Mouse (Mus musculus): ENCODE results near the gene Hlf.

The Hlf gene

DNA sequence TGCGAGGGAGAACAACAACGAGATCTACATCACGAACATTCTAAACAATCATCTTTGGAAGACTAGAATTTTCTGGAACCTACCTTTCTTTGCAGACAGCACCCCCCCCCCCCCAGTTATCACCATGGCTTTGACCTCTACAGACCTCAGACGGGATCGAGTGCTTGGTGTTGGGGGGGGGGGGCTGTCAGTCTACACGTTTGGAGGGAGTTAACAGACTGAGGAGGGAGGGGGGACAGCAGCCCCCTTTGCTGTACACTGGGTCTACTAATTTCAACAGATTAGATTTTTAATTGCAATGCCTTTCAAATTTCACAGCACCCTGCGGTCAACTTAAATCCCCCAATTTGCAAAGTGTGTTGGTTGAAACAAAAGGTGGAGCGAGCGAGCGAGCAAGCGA, 20.3 kb downstream of the Hlf start:
- no peak for DNase-seq

DNA sequence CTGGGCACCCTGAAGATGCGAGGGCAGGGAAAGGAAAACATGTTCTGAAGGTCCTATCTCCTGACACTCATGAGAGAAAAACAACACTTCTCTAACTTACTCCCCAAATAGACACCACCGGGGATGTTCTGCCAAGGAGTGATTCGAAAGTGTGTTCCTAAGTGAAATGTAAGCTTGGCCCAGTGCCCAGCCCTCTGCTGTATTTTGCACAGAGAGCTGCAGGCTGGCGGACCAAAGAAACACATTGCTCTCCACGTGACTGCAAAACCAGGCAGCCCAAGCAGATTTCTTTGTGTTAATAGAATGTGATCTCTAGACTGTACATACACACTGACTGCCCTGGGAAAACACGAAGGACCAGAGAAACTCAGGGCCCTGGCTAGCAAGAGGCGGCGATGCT, 21.1 kb downstream of the Hlf start:
- peak; percentile 86 to 89 for DNase-seq

GRCm38 (mm10) chr11:90369115-90369514, 21.6 kb downstream of the Hlf start:
- no peak for DNase-seq

DNA sequence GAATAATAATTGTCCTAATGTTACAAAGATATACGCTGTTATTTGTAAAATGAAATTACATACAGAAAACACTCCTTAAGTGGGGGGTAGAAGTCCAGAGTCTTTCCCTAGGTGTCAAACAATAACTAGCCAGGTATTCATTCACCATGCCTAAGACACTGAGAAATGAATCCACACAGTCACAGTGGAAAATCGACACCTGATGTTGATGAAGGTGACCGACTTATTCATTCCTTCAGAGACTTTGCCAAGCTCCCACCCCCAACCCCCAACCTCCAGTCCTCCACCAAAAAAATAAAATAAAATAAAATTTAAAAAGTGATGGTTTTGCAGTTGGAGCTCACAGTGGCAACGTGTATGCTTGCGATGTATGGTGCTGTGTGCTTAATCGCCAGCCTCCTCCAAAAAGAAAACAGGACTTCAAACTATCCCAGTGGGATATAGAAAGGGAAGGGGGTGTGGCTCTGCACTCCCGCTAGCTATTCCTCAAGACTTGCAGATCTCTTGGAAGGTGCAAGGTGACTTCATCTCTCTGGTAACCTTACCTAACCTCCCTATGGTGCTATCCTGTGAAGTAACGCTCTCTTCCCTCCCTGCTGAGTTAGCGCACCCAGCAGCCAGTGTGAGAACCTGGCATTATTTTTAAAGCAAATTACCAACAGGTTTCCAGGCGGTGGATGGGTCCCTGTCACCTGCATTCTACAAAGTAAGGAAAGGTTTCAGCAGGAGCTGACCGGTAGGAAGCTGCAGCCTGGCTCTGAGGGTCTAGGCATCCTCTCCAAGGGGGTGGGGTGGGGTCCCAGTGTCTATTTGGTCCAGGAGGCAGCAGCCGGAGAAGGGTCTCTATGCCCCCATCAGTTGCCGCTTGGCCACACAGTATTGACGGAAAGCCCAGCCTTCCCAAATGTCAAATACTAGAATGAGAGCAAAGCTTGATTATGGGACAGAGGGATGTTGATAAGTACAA, 22.5 kb downstream of the Hlf start:
- no peak for DNase-seq

DNA sequence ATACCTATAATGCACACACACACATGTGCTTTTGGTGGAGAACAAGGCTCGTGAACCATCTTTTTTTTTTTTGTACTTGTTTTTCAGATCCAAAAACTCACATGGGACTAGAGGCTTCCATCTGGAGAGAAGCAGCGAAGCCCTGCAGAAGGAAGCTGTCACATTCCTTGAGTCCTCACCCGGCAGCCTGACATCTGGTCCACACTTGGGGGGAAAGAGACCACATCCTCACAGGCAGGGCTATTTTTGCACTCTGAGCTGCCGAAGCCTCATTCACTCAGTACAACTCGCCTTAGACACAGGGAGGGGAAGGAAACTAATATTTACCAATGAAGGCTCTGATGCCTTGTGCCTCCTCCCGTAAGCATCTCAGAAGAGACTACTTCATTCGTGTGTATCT, 25.8 kb downstream of the Hlf start:
- DNase-seq = no peak

DNA sequence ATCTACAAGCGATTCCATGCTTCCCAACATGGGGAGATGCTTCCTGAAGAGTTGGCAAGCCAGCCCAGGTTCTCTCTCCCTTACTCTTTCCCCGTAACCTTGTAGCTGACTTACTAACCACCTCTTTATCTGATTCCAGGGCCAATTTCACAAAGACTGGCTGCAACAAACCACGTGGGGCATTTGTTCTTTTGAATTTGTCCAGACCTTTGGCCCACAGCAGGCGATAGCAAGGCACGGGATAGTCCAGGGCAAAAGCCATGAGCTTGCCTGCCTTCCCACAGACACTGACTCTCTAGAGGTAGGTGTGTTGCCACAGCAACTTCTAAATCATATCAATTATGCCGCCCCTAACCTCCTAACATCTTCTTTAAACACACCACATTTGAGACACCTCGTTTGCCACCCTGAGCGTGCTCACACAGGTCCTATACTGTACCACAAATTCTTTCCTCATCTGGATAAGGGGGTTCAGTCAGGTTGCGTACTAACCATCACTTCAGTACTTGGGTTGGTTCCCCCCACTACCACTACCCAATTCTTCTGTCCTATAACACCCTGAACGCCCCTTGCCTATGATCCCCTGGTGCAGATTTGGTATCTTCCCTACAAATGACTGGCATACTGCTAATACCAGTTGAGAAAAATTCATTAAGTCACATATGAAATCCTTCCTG, 26.7 kb downstream of the Hlf start:
- no peak for DNase-seq

DNA sequence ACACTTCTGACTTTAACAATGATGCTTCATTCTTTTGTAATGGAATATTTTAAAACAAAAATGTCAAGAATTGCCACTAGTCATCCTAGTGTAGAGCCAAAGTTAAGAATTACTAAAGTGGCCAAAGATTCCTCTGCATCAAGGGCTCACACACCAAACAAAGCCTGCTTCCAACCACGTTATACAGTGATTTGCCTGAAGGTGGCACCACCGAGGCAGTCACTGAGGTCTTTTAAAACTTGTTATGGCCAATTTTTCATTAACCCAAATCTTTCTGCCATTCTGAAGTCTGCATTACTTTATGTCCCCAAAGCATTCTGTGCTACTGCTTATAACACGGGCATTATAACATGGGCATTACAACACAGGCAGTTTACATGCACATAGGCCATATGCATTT, 27.3 kb downstream of the Hlf start:
- peak; percentile 34 to 38 for DNase-seq

- DNase-seq = no peak
Observed at GRCm38 (mm10) chr11:90360536-90360935, 30.2 kb downstream of the Hlf start.

DNA sequence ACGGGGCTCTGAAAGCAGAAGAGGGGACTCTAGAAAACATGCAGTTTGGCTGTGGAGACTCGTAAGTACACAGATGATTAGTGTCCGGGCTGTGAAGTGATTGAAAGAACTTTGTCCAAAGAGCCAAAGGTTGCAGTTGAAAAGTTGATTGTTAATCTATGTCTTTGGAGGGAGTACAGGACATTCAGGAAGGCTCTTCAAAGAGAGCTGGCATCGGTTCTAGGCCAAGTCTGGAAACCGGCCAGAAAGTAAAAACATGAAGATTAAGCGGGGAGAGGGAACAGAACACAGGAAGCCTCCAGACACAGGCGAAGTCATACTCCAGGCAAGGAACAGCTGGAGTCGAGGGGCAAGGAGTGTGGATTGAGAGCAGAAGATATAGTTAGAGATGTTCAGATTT, 32.6 kb downstream of the Hlf start:
- DNase-seq = peak in 1 of 2 experiments; percentile 32

- DNase-seq = no peak
Observed at GRCm38 (mm10) chr11:90357371-90357770, 33.3 kb downstream of the Hlf start.

DNA sequence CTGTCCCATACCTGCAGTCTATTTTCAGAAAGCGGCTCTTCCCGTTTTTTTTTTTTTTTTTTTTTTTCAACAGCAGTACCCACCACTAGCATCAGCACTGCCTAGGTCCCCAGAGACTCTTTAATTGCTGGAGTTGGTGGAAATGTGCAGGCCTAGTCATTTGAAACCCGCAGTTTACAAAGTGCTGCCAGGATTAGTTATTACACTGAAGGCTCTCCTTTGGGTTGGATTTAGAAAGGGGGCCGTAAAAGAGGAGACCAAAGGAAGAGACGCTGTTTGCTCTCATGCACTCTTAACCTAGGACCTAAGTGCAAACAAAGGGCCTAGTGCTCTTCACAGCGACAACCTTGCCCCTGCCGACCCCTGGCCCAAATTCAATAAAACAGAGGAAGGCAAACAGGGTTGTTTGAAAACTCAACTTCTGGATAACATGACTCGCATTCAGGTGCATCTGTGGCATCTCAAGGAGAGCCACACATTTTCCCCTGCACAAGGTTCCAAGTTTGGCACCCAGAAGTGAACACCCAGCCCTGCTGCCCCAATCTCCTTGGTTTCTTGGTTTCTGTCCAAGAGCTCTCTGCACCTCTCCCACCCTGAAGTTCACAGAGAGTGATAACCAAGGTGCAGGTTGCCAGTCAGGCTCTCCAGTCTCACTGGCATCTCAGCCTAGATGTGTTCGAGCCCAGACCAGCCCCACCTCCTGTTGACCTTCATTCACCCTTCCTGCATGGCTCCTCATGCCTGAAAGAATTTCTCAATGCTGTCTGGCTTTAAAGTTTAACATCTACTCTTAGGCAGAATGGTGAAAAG, 34.0 kb downstream of the Hlf start:
- DNase-seq = peak in 1 of 2 experiments; percentile 17

- no peak for DNase-seq
Observed at GRCm38 (mm10) chr11:90356036-90356435, 34.7 kb downstream of the Hlf start.

- DNase-seq = peak; percentile 77 to 84
Observed at GRCm38 (mm10) chr11:90355270-90355681, 35.4 kb downstream of the Hlf start.

DNA sequence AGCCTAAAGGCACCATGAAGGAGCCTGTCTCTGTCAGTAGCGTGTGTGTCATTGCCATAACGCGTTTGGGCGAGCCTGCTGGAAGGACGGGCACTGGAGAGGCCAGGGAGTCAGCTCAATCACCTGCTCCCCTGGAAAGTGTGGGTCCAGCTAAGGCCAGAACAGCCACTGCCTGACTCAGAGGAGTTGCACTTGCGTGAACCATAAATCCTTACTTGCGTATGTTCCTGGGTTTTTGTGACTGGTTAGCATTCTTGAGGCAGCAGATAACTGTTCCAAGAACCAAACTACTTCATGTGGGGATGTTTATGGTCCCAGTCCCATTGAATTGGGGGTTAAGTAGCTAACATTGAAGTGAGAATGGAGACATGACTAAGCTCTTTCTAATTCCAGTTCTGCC, 38.0 kb downstream of the Hlf start:
- no peak for DNase-seq

GRCm38 (mm10) chr11:90350153-90350512, 40.6 kb downstream of the Hlf start:
- DNase-seq = no peak

DNA sequence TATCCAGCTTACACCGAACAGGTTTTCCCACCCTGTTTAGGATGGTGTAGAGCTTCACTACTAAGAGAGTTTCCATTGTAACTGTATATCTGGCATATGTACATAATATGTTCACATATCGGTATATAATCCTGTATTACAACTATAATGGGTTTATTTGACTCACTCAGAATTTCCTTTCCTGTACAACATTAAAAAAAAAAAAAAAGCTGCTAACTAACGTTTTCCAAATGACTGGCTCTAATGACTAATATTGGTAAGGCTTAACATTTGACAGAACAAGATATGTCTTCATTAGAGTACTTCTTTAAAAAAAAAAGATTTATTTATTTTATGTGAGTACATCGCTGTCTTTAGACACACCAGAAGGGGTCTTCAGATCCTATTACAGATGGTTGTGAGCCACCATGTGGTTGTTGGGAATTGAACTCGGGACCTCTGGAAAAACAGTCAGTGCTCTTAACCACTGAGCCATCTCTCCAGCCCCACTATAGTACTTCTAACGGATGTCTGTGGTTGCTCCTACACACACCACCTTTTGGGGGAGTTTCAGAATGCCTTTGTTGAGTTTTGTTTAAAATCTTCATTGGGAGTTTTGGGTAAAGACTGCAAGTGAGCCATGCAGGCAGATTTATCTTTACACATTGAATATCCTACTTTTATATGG, 41.1 kb downstream of the Hlf start:
- no peak for DNase-seq

GRCm38 (mm10) chr11:90347667-90348459, 42.8 kb downstream of the Hlf start:
- no peak for DNase-seq

- DNase-seq = no peak
Observed at GRCm38 (mm10) chr11:90345746-90346145, 44.9 kb downstream of the Hlf start.

DNA sequence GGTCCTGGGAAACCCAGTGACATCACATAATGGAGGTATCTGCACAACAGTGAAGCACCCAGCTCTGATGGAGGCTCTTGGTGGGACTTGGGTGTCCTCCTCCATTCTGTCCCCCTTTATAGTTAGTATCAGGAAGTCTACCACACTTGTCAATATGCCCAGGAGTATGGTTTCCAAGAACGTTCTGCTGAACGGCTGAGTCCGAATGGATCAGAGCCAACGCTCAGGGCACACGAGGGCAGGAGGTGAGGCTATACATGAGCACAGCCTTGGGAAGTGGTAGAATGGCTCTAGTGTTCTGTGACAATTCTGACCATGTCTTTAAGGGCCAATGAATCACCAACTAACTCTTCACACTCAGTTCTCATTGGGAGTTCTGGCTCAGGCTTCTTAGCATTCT, 47.8 kb downstream of the Hlf start:
- DNase-seq = no peak

DNA sequence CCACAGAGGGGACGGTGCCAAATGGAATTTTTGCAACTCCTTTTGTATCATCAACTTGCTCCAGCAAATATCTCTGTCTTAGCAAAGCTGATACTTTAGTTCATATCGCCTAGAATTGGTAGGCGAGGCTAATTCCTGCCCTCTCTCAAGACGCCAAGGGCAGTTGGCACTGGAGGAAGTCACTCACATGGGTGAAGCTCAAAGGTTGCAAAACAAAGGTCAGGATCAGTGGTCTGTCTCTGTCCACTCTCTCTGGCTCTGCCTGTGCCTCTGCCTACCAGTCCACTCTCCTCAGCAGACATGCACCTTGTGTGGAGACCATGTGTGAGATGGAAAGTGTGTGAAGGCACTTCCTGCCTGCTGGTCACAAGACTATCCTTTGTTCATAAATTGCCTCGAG, 48.4 kb downstream of the Hlf start:
- no peak for DNase-seq

DNA sequence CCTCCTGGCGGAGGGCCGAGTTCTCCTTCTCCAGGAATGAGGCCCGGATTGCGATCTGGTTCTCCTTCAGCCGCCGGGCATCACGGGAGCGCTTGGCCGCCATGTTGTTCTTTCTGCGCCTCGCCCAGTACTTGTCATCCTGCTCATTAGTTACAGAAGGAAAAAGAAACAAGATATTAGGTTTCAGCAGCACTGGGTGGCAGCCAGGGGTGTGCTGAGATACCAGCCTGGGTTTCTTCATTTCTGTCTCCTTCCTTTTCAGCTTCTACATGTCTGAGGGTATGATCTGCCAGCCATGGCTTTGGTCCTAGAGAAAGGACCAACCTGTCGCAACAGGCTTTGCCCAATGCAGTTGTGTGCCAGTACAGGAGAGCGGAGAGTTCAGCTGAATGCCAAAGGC, 49.9 kb downstream of the Hlf start:
- no peak for DNase-seq

- no peak for DNase-seq
Observed at GRCm38 (mm10) chr11:90334816-90335215, 55.9 kb downstream of the Hlf start.

Data from lung, adult 18-20 months (tissue).